Mouse (Mus musculus) E14TG2a.4 (cell line): ENCODE measurements at regions not wholly inside any gene's neighbourhood (a gene's known extent, or its start where the extent isn't known, plus 50 kb on each side); places are given as distances from the start of the nearest gene placed in this dataset.

Experiments
- CTCF ChIP-seq: conservative IDR thresholded peaks from 2 replicates; pipeline ENCODE4 v1.5.1; 2014; ENCODE audit warnings: low read length
- NANOG ChIP-seq: IDR thresholded peaks from 2 replicates; pipeline ENCODE4 v1.6.1; 2014; ENCODE audit warnings: borderline replicate concordance, low read length, mixed read lengths
- POU5F1 ChIP-seq: IDR thresholded peaks from 2 replicates; pipeline ENCODE4 v1.6.1; 2014; ENCODE audit warnings: low read length, borderline replicate concordance

DNA sequence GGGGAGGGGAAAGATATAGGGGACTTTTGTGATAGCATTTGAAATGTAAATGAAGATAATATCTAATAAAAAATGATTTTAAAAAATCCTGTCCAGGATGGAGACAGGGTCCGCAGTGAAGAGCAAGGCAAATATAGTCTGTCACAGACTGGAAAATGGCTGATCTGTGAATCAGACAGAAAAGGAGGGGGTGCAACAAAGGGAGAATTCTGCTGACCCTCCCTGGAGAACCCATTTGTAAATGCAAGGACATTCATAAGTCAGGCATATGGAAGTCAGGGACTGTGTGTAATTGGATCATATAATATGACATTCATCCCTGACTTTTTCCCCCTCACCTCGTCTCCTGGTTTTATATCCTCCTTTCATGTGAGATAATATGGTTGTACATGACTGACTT, 183.8 kb downstream of the Ndufa4 start:
- no peak for TF ChIP-seq CTCF
- no peak for TF ChIP-seq POU5F1
- no peak for TF ChIP-seq NANOG
